Mouse (Mus musculus) stomach, postnatal 0 days (tissue): Measurements from ENCODE around the gene Topaz1.

Source experiments
- CTCF ChIP-seq: IDR thresholded peaks from 2 replicates; pipeline ENCODE4 v1.5.1; 2016; ENCODE audit warnings: antibody characterized with exemption, low read depth, mild to moderate bottlenecking, moderate library complexity
- EP300 ChIP-seq: optimal IDR thresholded peaks from 2 replicates; pipeline ENCODE3; 2016; ENCODE audit warnings: antibody characterized with exemption

DNA sequence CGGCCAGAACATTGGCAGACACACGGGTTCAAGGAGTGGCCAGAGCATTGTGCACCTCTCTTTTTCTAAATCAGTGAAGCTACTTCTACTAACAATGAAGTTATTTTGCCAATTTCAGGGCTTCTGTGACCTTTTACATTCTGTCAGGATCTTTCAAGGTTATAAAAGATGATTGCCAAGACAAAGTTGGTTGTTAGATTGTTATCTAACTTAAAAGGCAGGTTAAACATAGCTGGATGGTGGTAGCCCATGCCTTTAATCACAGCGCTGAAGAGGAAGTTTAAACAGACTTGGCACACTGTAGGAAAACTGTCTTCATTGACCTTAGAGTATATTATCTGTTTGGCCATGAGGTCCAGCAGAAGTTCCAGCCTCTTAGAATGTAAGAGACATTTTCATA lies 98.5 kb downstream of the Topaz1 start:
- TF ChIP-seq CTCF, result no peak
- TF ChIP-seq EP300, result no peak
